Mouse (Mus musculus): ENCODE data around the gene Prkg1.

DNA sequence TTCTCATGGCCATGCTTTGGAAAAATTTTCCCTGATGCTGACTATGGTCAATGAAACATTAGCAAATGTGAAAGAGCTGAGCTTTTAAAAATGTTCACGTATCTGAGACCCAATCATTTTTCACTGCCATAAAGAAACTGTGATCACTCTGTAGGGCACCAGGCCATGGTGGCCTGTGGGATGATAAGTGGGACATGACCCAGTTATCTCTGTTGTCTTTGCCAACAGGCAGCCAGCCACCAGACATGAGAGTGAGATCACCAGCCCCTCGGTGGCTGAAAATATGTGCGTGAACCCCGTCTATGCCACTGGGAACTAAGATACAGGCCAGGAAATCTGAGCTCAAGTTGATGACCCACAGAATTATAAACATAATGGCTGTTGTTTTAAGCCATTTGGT lies 14.2 kb upstream of the Prkg1 start:
- TF ChIP-seq POLR2A (IDR thresholded peaks at IDR 0.05; ENCODE audit: borderline replicate concordance, low read depth, low read length) (no peak), CTCF (IDR thresholded peaks at IDR 0.05; ENCODE audit: low read depth, low read length) (no peak)
